Mouse (Mus musculus) lung, embryonic 16.5 days (tissue): Measurements from ENCODE around the gene Nop9. TPM values are rescaled to one million over a fixed set of nuclear protein-coding genes. Genes with fewer than 3 reads are reported as not detected.
A peak's percentile ranks its signal among the peaks of the same experiment; 100 is the strongest.

Experiments used
- ATAC-seq: fragments of 200-750 bp; cut with Nextera tagmentation; 2 replicates; pipeline ENCODE4 v1.8.0; 2017; ENCODE audit warnings: low read depth, mild to moderate bottlenecking, moderate library complexity
- H3K27ac ChIP-seq: fragments of 300-500 bp; sonication (generic); 2 replicates; pipeline ENCODE4 v1.5.1; 2014; ENCODE audit warnings: mild to moderate bottlenecking, control low read depth, low read length
- H3K27me3 ChIP-seq: fragments of 300-500 bp; sonication (generic); 2 replicates; pipeline ENCODE4 v1.6.1; 2014; ENCODE audit warnings: low read depth, low read length, mixed read lengths; ENCODE audit not compliant: control insufficient read depth, insufficient read depth
- H3K36me3 ChIP-seq: fragments of 300-500 bp; sonication (generic); 2 replicates; pipeline ENCODE4 v1.6.1; 2014; ENCODE audit warnings: low read length; ENCODE audit not compliant: control insufficient read depth, insufficient read depth
- H3K4me1 ChIP-seq: fragments of 300-500 bp; sonication (generic); replicated peaks from 2 replicates; pipeline ENCODE4 v1.6.1; 2014; ENCODE audit warnings: low read length, mixed read lengths; ENCODE audit not compliant: control insufficient read depth, insufficient read depth
- H3K4me2 ChIP-seq: fragments of 300-500 bp; sonication (generic); 2 replicates; pipeline ENCODE4 v1.6.1; 2014; ENCODE audit warnings: low read depth, low read length, control low read depth
- H3K4me3 ChIP-seq: fragments of 300-500 bp; sonication (generic); 2 replicates; pipeline ENCODE4 v1.5.1; 2014; ENCODE audit warnings: mild to moderate bottlenecking, low read length, control low read depth
- H3K9ac ChIP-seq: fragments of 300-500 bp; sonication (generic); 2 replicates; pipeline ENCODE4 v1.6.1; 2014; ENCODE audit warnings: low read length, control low read depth
- H3K9me3 ChIP-seq: fragments of 300-500 bp; sonication (generic); 2 replicates; pipeline ENCODE4 v1.6.1; 2016; ENCODE audit warnings: low read length; ENCODE audit not compliant: control insufficient read depth
- WGBS: fragments of 180-500 bp; shearing (Covaris S2); extraction: QIAGEN DNeasy Blood & Tissue Kit; methylation state at CpG from one replicate; pipeline ENCODE4 v1.1.7; 2014; 5-methylcytosine and 5-hydroxymethylcytosine counted together
- polyA plus RNA-seq: library from polyadenylated mRNA; unstranded; fragments of >200 nt; fragmentation: Nextera tagmentation; extraction: Ambion mirVana; gene quantifications from 2 replicates; pipeline ENCODE4 v1.2.1, GENCODE M21; 2015

Nop9 gene
- polyA plus RNA-seq, 1 experiment from 2014 or later, result 32.6 TPM

GRCm38 (mm10) chr14:55787731-55788130 is 42.2 kb downstream of the Nop9 start:
- Histone ChIP-seq H3K27ac (no peak overlapping the region), H3K9me3 (no peaks in the 10 kb centered on the region), H3K4me3 (peak overlapping the region; percentile 57), H3K27me3 (peaks cover 10% of the 10 kb centered on the region), H3K36me3 (no peaks in the 10 kb centered on the region), H3K9ac (peak overlapping the region; percentile 65; the same call in 1 of the 2 replicates), H3K4me1 (peaks cover 9% of the 10 kb centered on the region), H3K4me2 (peak overlapping the region; percentile 82)
- no peak for ATAC-seq
- 35% methylated on average over 11 of the region's 11 CpGs for WGBS

GRCm38 (mm10) chr14:55788256-55789050 is 43.0 kb downstream of the Nop9 start, which contains the start of gene Ripk3:
Gene Ripk3, minus strand, starts transcription at chr14:55788865.
- ATAC-seq, result peak; percentile 37
- no peaks in the 10 kb centered on the region for H3K9me3 ChIP-seq
- H3K4me2 ChIP-seq, result peak within 1 kb of the TSS; percentile 82
- H3K27ac ChIP-seq, result no peak within 1 kb of the TSS
- peak within 1 kb of the TSS; percentile 65 for H3K9ac ChIP-seq
- 3% methylated on average over 40 of the region's 40 CpGs for WGBS
- peaks cover 10% of the 10 kb centered on the region for H3K27me3 ChIP-seq
- H3K36me3 ChIP-seq, result no peaks in the 10 kb centered on the region
- peak within 1 kb of the TSS; percentile 57 for H3K4me3 ChIP-seq
- peaks cover 8% of the 10 kb centered on the region for H3K4me1 ChIP-seq

DNA sequence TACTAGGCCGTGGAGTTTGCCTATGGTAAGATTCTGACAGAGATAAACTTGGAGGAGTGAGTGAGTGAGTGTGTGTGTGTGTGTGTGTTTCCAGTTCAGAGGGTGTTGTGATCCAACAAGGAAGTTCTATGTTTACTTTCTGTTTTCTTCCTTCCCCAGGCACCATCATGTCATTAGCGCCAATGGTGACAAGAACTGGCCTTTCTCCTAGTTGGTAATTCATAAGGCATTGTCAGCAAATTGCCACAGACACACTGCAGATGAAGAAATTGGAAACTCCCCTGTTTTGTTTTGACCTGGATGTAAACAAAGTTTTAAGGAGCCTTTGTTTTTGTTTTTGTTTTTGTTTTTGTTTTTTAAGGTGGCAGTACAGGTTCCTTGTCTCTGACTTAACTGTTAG is 48.0 kb downstream of the Nop9 start:
- WGBS, result 27% methylated on average over 2 of the region's 2 CpGs

DNA sequence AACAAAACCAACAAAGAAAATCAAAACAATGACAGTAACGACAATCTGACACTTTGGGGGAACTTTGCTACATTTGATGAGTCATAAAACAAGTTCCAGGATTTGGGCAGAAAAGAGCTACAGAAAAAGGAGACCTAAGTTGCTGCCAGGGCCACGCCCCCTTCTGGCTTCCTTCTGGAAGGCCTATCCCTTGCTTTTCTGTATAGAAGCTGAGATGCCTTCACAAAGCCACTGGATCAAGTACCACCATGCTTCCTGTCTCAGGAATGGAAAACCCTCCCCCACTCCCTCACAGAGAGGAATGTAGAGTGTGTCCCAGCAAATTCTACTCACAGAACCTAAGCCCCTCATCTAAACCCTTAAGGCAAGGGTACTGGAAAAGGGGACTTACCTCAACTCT is 48.5 kb downstream of the Nop9 start:
- Histone ChIP-seq H3K4me2 (no peak overlapping the region), H3K9me3 (no peaks in the 10 kb centered on the region), H3K27me3 (no peaks in the 10 kb centered on the region), H3K27ac (no peak overlapping the region), H3K4me3 (no peak overlapping the region), H3K4me1 (peaks cover 9% of the 10 kb centered on the region; the same call in 1 of the 2 replicates), H3K36me3 (no peaks in the 10 kb centered on the region), H3K9ac (no peak overlapping the region)
- 60% methylated on average over 2 of the region's 2 CpGs for WGBS
- ATAC-seq, result peak; percentile 65

More for the DNA sequence above, 48.0 kb downstream of the Nop9 start:
- no peak overlapping the region for H3K4me3 ChIP-seq
- no peaks in the 10 kb centered on the region for H3K36me3 ChIP-seq
- ATAC-seq, result no peak
- no peak overlapping the region for H3K4me2 ChIP-seq
- H3K9me3 ChIP-seq, result no peaks in the 10 kb centered on the region
- H3K27me3 ChIP-seq, result no peaks in the 10 kb centered on the region; the same call in 1 of the 2 replicates
- no peak overlapping the region for H3K27ac ChIP-seq
- H3K4me1 ChIP-seq, result peaks cover 10% of the 10 kb centered on the region
- no peak overlapping the region for H3K9ac ChIP-seq

- Histone ChIP-seq H3K9ac (peak overlapping the region; percentile 28; the same call in 1 of the 2 replicates), H3K27me3 (no peaks in the 10 kb centered on the region), H3K4me3 (no peak overlapping the region), H3K36me3 (no peaks in the 10 kb centered on the region), H3K4me1 (peaks cover 9% of the 10 kb centered on the region; the same call in 1 of the 2 replicates), H3K4me2 (no peak overlapping the region), H3K27ac (peak overlapping the region; percentile 66), H3K9me3 (no peaks in the 10 kb centered on the region)
- WGBS, result 58% methylated on average over 15 of the region's 15 CpGs
- ATAC-seq, result peak; percentile 66; the same call in 1 of the 2 replicates
These were observed 50.1 kb downstream of the Nop9 start for GRCm38 (mm10) chr14:55795380-55796163.

Other genes starting within 250 kb of the Nop9 start
- 0.19 and 0.29 TPM in 2 replicates for gene Cpne6, start 235.2 kb upstream of the Nop9 start, polyA plus RNA-seq
- not detected in 2 replicates for gene Nrl, start 220.7 kb upstream of the Nop9 start, polyA plus RNA-seq
- gene Pck2, start 205.4 kb upstream of the Nop9 start, polyA plus RNA-seq, result 65.3 and 69.4 TPM in 2 replicates
- 72.9 and 81.6 TPM in 2 replicates for gene Dcaf11, start 185.7 kb upstream of the Nop9 start, polyA plus RNA-seq
- 1.3 and 2.4 TPM in 2 replicates for gene A730061H03Rik, start 185.3 kb upstream of the Nop9 start, polyA plus RNA-seq
- 4.7 and 5.2 TPM in 2 replicates for gene Fitm1, start 170.1 kb upstream of the Nop9 start, polyA plus RNA-seq
- 175 and 179 TPM in 2 replicates for gene Psme1, start 167.6 kb upstream of the Nop9 start, polyA plus RNA-seq
- gene Emc9, start 160.4 kb upstream of the Nop9 start, polyA plus RNA-seq, result 6.4 and 7.3 TPM in 2 replicates
- gene Psme2, start 154.6 kb upstream of the Nop9 start, polyA plus RNA-seq, result 247 and 250 TPM in 2 replicates
- 17.6 and 18.1 TPM in 2 replicates for gene Rnf31, start 154.0 kb upstream of the Nop9 start, polyA plus RNA-seq
- 12.9 and 15.6 TPM in 2 replicates for gene Irf9, start 142.1 kb upstream of the Nop9 start, polyA plus RNA-seq
- gene Rec8, start 127.7 kb upstream of the Nop9 start, polyA plus RNA-seq, result 23.0 and 23.4 TPM in 2 replicates
- 72.5 and 78.7 TPM in 2 replicates for gene Ipo4, start 109.7 kb upstream of the Nop9 start, polyA plus RNA-seq
- 1.5 and 1.8 TPM in 2 replicates for gene Gm49378, start 107.8 kb upstream of the Nop9 start, polyA plus RNA-seq
- 121 and 125 TPM in 2 replicates for gene Tm9sf1, start 101.9 kb upstream of the Nop9 start, polyA plus RNA-seq
- 0.73 and 0.74 TPM in 2 replicates for gene Tssk4, start 95.5 kb upstream of the Nop9 start, polyA plus RNA-seq
- gene Mdp1, start 85.2 kb upstream of the Nop9 start, polyA plus RNA-seq, result 52.0 and 57.0 TPM in 2 replicates
- 62.2 and 67.1 TPM in 2 replicates for gene Gmpr2, start 73.8 kb upstream of the Nop9 start, polyA plus RNA-seq
- 499 and 508 TPM in 2 replicates for gene Nedd8, start 73.6 kb upstream of the Nop9 start, polyA plus RNA-seq
- 45.5 and 46.2 TPM in 2 replicates for gene Tinf2, start 63.9 kb upstream of the Nop9 start, polyA plus RNA-seq
- 3.2 and 6.0 TPM in 2 replicates for gene Tgm1, start 31.8 kb upstream of the Nop9 start, polyA plus RNA-seq
- gene Rabggta, start 23.4 kb upstream of the Nop9 start, polyA plus RNA-seq, result 34.2 and 35.0 TPM in 2 replicates
- 88.5 and 95.0 TPM in 2 replicates for gene Dhrs1, start within 50 bp of the Nop9 start, polyA plus RNA-seq
- 1.0 and 1.5 TPM in 2 replicates for gene Cideb, start 12.8 kb downstream of the Nop9 start, polyA plus RNA-seq
- gene Ltb4r2, start 15.7 kb downstream of the Nop9 start, polyA plus RNA-seq, result 0.20 and 0.23 TPM in 2 replicates
- 2.6 and 3.5 TPM in 2 replicates for gene Ltb4r1, start 20.3 kb downstream of the Nop9 start, polyA plus RNA-seq
- 20.0 and 20.8 TPM in 2 replicates for gene Adcy4, start 38.4 kb downstream of the Nop9 start, polyA plus RNA-seq
- 38.9 and 40.8 TPM in 2 replicates for gene Ripk3, start 43.2 kb downstream of the Nop9 start, polyA plus RNA-seq
- 48.2 and 48.5 TPM in 2 replicates for gene Nfatc4, start 77.5 kb downstream of the Nop9 start, polyA plus RNA-seq
- gene Nynrin, start 108.3 kb downstream of the Nop9 start, polyA plus RNA-seq, result 16.9 and 18.8 TPM in 2 replicates
- 1.1 and 1.2 TPM in 2 replicates for gene Cbln3, start 138.7 kb downstream of the Nop9 start, polyA plus RNA-seq
- 17.8 and 19.5 TPM in 2 replicates for gene Khnyn, start 139.3 kb downstream of the Nop9 start, polyA plus RNA-seq
- 55.0 and 55.9 TPM in 2 replicates for gene Sdr39u1, start 154.6 kb downstream of the Nop9 start, polyA plus RNA-seq
- 6.5 and 8.9 TPM in 2 replicates for gene Cma1, start 199.0 kb downstream of the Nop9 start, polyA plus RNA-seq
- gene Cma2, start 205.3 kb downstream of the Nop9 start, polyA plus RNA-seq, result not detected in 2 replicates